Mouse (Mus musculus) E14TG2a.4 (cell line): ENCODE measurements around the gene Phox2a.

ENCODE experiments used
- H3K27me3 ChIP-seq: 2 replicates; pipeline ENCODE4 v1.6.1; 2014; ENCODE audit warnings: low read length, control low read depth; ENCODE audit not compliant: insufficient read depth
- H3K36me3 ChIP-seq: 2 replicates; pipeline ENCODE4 v1.6.1; 2014; ENCODE audit warnings: low read length, control low read depth; ENCODE audit not compliant: insufficient read depth
- H3K4me1 ChIP-seq: replicated peaks from 2 replicates; pipeline ENCODE4 v1.6.1; 2014; ENCODE audit warnings: low read depth, low read length, control low read depth
- H3K4me3 ChIP-seq: replicated peaks from 2 replicates; pipeline ENCODE4 v1.5.1; 2014; ENCODE audit warnings: mild to moderate bottlenecking, low read length
- H3K9me3 ChIP-seq: 2 replicates; pipeline ENCODE4 v1.6.1; 2014; ENCODE audit warnings: low read length, control low read depth
- CTCF ChIP-seq: conservative IDR thresholded peaks from 2 replicates; pipeline ENCODE4 v1.5.1; 2014; ENCODE audit warnings: low read length
- NANOG ChIP-seq: IDR thresholded peaks from 2 replicates; pipeline ENCODE4 v1.6.1; 2014; ENCODE audit warnings: borderline replicate concordance, low read length, mixed read lengths
- POU5F1 ChIP-seq: IDR thresholded peaks from 2 replicates; pipeline ENCODE4 v1.6.1; 2014; ENCODE audit warnings: low read length, borderline replicate concordance

Phox2a gene

GRCm38 (mm10) chr7:101857094-101857493, 39.0 kb downstream of the Phox2a start, which contains the start of gene Folr2:
Gene Folr2 (minus strand): TSS chr7:101857194.
- peaks cover 29% of the 10 kb centered on the region for H3K4me1 ChIP-seq
- peaks cover 77% of the 10 kb centered on the region for H3K36me3 ChIP-seq
- no peak for TF ChIP-seq NANOG
- TF ChIP-seq CTCF = no peak
- TF ChIP-seq POU5F1 = no peak
- no peak within 1 kb of the TSS for H3K4me3 ChIP-seq
- H3K27me3 ChIP-seq = no peaks in the 10 kb centered on the region
- no peaks in the 10 kb centered on the region for H3K9me3 ChIP-seq

- no peaks in the 10 kb centered on the region for H3K9me3 ChIP-seq
- H3K27me3 ChIP-seq = no peaks in the 10 kb centered on the region
- TF ChIP-seq CTCF = no peak
- no peak for TF ChIP-seq POU5F1
- TF ChIP-seq NANOG = no peak
- H3K36me3 ChIP-seq = peaks cover 85% of the 10 kb centered on the region
- no peak overlapping the region for H3K4me3 ChIP-seq
- H3K4me1 ChIP-seq = peaks cover 42% of the 10 kb centered on the region
These were observed 40.2 kb downstream of the Phox2a start for GRCm38 (mm10) chr7:101858362-101858761.

- no peak for TF ChIP-seq CTCF
These were observed 42.9 kb downstream of the Phox2a start for GRCm38 (mm10) chr7:101860978-101861377.

GRCm38 (mm10) chr7:101862291-101862690, 44.2 kb downstream of the Phox2a start:
- H3K4me3 ChIP-seq = no peak overlapping the region
- no peaks in the 10 kb centered on the region for H3K27me3 ChIP-seq
- no peaks in the 10 kb centered on the region for H3K9me3 ChIP-seq
- no peak for TF ChIP-seq NANOG
- peak; percentile 34 for TF ChIP-seq CTCF
- TF ChIP-seq POU5F1 = no peak
- H3K36me3 ChIP-seq = peaks cover 71% of the 10 kb centered on the region
- peaks cover 80% of the 10 kb centered on the region for H3K4me1 ChIP-seq

More at GRCm38 (mm10) chr7:101860978-101861377, 42.9 kb downstream of the Phox2a start:
- no peaks in the 10 kb centered on the region for H3K27me3 ChIP-seq
- peaks cover 68% of the 10 kb centered on the region for H3K4me1 ChIP-seq
- no peaks in the 10 kb centered on the region for H3K9me3 ChIP-seq
- H3K36me3 ChIP-seq = peaks cover 84% of the 10 kb centered on the region
- H3K4me3 ChIP-seq = no peak overlapping the region

GRCm38 (mm10) chr7:101863415-101863814, 45.3 kb downstream of the Phox2a start, which contains the start of gene Anapc15:
Gene Anapc15 (plus strand): TSS chr7:101863715.
- H3K4me1 ChIP-seq = peaks cover 84% of the 10 kb centered on the region
- no peak within 1 kb of the TSS for H3K4me3 ChIP-seq
- peaks cover 60% of the 10 kb centered on the region for H3K36me3 ChIP-seq
- TF ChIP-seq NANOG (no peak), CTCF (no peak), POU5F1 (no peak)
- H3K27me3 ChIP-seq = no peaks in the 10 kb centered on the region
- no peaks in the 10 kb centered on the region for H3K9me3 ChIP-seq

GRCm38 (mm10) chr7:101866491-101867265, 48.6 kb downstream of the Phox2a start:
- no peaks in the 10 kb centered on the region for H3K9me3 ChIP-seq
- TF ChIP-seq POU5F1 (no peak), CTCF (no peak), NANOG (no peak)
- peak overlapping the region; percentile 68 for H3K4me3 ChIP-seq
- H3K4me1 ChIP-seq = peaks cover 92% of the 10 kb centered on the region
- peaks cover 33% of the 10 kb centered on the region for H3K36me3 ChIP-seq
- H3K27me3 ChIP-seq = no peaks in the 10 kb centered on the region

GRCm38 (mm10) chr7:101867482-101867881, 49.4 kb downstream of the Phox2a start:
- TF ChIP-seq NANOG = no peak
- no peak for TF ChIP-seq CTCF
- TF ChIP-seq POU5F1 = no peak
- peak overlapping the region; percentile 68 for H3K4me3 ChIP-seq
- H3K27me3 ChIP-seq = no peaks in the 10 kb centered on the region
- no peaks in the 10 kb centered on the region for H3K9me3 ChIP-seq
- peaks cover 25% of the 10 kb centered on the region for H3K36me3 ChIP-seq
- H3K4me1 ChIP-seq = peaks cover 88% of the 10 kb centered on the region

GRCm38 (mm10) chr7:101868241-101869162, 50.4 kb downstream of the Phox2a start:
- H3K9me3 ChIP-seq = no peaks in the 10 kb centered on the region
- H3K27me3 ChIP-seq = no peaks in the 10 kb centered on the region
- TF ChIP-seq NANOG (no peak), POU5F1 (no peak), CTCF (no peak)
- H3K4me1 ChIP-seq = peaks cover 78% of the 10 kb centered on the region
- H3K4me3 ChIP-seq = peak overlapping the region; percentile 68
- peaks cover 15% of the 10 kb centered on the region for H3K36me3 ChIP-seq
